Mouse (Mus musculus) hindbrain, embryonic 14.5 days (tissue): ENCODE measurements around the gene Slc2a9. TPM values are rescaled to one million over a fixed set of nuclear protein-coding genes. Genes with fewer than 3 reads are reported as not detected.

Source experiments
- ATAC-seq: fragments of 200-750 bp; cut with Nextera tagmentation; 2 replicates; pipeline ENCODE4 v1.8.0; 2017; ENCODE audit warnings: moderate number of reproducible peaks, mild to moderate bottlenecking, moderate TSS enrichment, moderate library complexity; ENCODE audit not compliant: low FRiP score
- DNase-seq: peaks from one replicate; pipeline ENCODE4 v3.0.0-alpha.2; 2015; ENCODE audit warnings: low spot score
- H3K27ac ChIP-seq: fragments of 300-500 bp; sonication (generic); 2 replicates; pipeline ENCODE4 v1.5.1; 2014; ENCODE audit warnings: mild to moderate bottlenecking, moderate library complexity
- H3K27me3 ChIP-seq: fragments of 300-500 bp; sonication (generic); 2 replicates; pipeline ENCODE4 v1.6.1; 2014; ENCODE audit warnings: mild to moderate bottlenecking, low read length, mixed read lengths; ENCODE audit not compliant: control insufficient read depth, insufficient read depth
- H3K36me3 ChIP-seq: fragments of 300-500 bp; sonication (generic); replicated peaks from 2 replicates; pipeline ENCODE4 v1.6.1; 2014; ENCODE audit not compliant: control insufficient read depth, insufficient read depth
- H3K4me1 ChIP-seq: fragments of 300-500 bp; sonication (generic); replicated peaks from 2 replicates; pipeline ENCODE4 v1.6.1; 2014; ENCODE audit warnings: antibody characterized with exemption, low read length, mixed read lengths; ENCODE audit not compliant: control insufficient read depth, insufficient read depth
- H3K4me2 ChIP-seq: fragments of 300-500 bp; sonication (generic); replicated peaks from 2 replicates; pipeline ENCODE4 v1.6.1; 2014; ENCODE audit warnings: mild to moderate bottlenecking, moderate library complexity
- H3K4me3 ChIP-seq: fragments of 300-500 bp; sonication (generic); replicated peaks from 2 replicates; pipeline ENCODE4 v1.5.1; 2014; ENCODE audit warnings: mild to moderate bottlenecking, low read length
- H3K9ac ChIP-seq: fragments of 300-500 bp; sonication (generic); 2 replicates; pipeline ENCODE4 v1.6.1; 2014
- H3K9me3 ChIP-seq: fragments of 300-500 bp; sonication (generic); 2 replicates; pipeline ENCODE4 v1.6.1; 2016; ENCODE audit warnings: low read length; ENCODE audit not compliant: control insufficient read depth
- whole genome bisulfite sequencing: fragments of 180-500 bp; shearing (Covaris S2); extraction: QIAGEN DNeasy Blood & Tissue Kit; methylation state at CpG from one replicate; pipeline ENCODE4 v1.1.7; 2014; 5-methylcytosine and 5-hydroxymethylcytosine counted together
- polyA plus RNA-seq: library from polyadenylated mRNA; unstranded; fragments of >200 nt; fragmentation: Nextera tagmentation; extraction: Ambion mirVana; gene quantifications from 2 replicates; pipeline ENCODE4 v1.2.1, GENCODE M21; 2014

Slc2a9 gene
- polyA plus RNA-seq, 1 experiment from 2014 or later = 0.27 TPM

DNA sequence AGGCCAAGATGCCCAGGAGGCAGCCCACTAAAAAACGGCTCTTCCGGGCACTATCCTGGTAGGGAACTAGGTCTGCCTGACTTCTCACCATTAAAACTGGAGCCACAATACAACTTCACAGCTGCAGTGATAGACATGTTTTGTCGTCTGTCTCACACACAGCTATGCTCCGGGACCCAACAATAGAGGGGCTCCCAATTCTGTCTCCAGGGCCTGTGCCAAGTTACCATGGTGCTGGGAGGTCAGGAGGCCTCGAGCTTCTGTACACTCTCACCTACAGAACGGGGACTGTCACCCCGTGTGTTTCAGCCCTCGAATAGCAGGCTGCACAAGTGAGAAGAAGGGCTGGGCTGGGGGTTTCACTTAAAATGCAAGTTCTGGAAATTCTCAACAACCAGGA, 35.6 kb upstream of the Slc2a9 start:
- ATAC-seq = peak; percentile 52; the same call in 1 of the 2 replicates
- 64% methylated on average over 8 of the region's 8 CpGs for WGBS
- H3K4me2 ChIP-seq = no peak overlapping the region
- H3K4me1 ChIP-seq = no peaks in the 10 kb centered on the region
- H3K36me3 ChIP-seq = peaks cover 100% of the 10 kb centered on the region
- DNase-seq = no peak
- H3K4me3 ChIP-seq = no peak overlapping the region
- peak overlapping the region; percentile 26; the same call in 1 of the 2 replicates for H3K27ac ChIP-seq
- no peaks in the 10 kb centered on the region for H3K27me3 ChIP-seq
- H3K9me3 ChIP-seq = no peaks in the 10 kb centered on the region
- H3K9ac ChIP-seq = no peak overlapping the region

DNA sequence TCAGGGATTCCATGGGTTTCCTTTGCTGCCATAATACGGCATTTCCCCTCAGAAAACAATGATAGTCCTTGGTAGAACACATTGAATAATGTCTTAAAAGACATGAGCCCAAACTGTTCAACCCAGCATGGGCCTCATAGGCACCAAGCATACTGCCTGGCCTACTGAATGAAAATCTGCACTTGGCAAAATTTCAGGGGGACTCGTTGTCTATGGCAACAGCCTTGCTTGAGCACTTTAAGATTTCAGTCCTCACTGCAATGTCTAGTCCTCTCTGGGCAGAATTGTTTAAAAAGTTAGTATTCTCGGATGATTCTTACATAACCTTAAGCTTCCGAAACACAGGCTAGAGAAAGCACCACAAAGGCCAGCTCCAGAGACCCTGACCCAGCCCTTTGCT, 34.9 kb upstream of the Slc2a9 start:
- 86% methylated on average over 4 of the region's 4 CpGs for WGBS
- Histone ChIP-seq H3K36me3 (peaks cover 98% of the 10 kb centered on the region), H3K4me2 (no peak overlapping the region), H3K27ac (peak overlapping the region; percentile 26; the same call in 1 of the 2 replicates), H3K9me3 (no peaks in the 10 kb centered on the region), H3K27me3 (no peaks in the 10 kb centered on the region), H3K4me1 (no peaks in the 10 kb centered on the region), H3K4me3 (no peak overlapping the region), H3K9ac (no peak overlapping the region)
- ATAC-seq (no peak), DNase-seq (peak; percentile 54)

DNA sequence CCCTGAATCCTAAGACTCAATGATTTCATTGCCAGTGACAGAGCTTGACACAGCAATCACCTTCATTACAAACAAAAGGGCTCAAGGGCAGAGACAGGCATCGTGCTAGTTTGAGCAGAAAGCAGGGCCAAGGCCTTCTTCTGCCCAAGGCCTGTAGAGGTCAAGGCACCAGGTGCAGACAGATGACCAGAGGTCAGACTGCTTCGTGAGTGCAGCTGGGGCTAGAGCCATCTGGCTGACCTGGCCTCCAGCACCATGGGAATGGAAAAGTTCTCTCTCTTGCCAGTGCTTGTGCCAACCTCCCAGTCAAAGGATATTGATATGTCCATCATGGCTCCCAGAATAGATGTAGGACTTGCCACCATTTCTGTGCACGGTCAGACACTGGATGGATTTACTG, 33.9 kb upstream of the Slc2a9 start:
- Histone ChIP-seq H3K4me2 (no peak overlapping the region), H3K4me3 (no peak overlapping the region), H3K9ac (no peak overlapping the region), H3K36me3 (peaks cover 98% of the 10 kb centered on the region), H3K4me1 (no peaks in the 10 kb centered on the region), H3K9me3 (no peaks in the 10 kb centered on the region), H3K27ac (no peak overlapping the region), H3K27me3 (no peaks in the 10 kb centered on the region)
- DNase-seq = no peak
- WGBS = 83% methylated on average over 3 of the region's 3 CpGs
- ATAC-seq = no peak

DNA sequence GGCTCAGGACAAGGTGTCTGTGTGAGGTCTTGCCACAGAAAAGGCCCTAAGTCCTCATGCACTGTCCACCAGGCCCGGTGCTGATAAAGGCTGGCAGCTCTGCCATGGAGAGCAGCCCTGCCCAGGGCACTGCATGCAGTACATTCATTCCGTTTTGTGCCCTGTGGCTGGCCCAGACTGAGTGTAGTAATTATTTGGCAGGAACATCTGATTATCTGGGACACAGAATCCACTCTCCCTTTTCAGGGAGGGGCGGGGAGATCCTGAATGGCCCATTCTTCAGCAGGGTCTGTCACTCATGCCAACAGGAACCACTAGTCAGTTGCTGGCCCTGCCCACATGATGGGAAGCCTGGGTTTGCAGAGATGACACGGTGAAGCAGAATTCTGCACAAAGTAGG, 29.1 kb upstream of the Slc2a9 start:
- Histone ChIP-seq H3K4me3 (no peak overlapping the region), H3K36me3 (peaks cover 98% of the 10 kb centered on the region), H3K9me3 (no peaks in the 10 kb centered on the region), H3K27me3 (no peaks in the 10 kb centered on the region), H3K27ac (no peak overlapping the region), H3K4me1 (no peaks in the 10 kb centered on the region), H3K9ac (no peak overlapping the region), H3K4me2 (no peak overlapping the region)
- peak; percentile 30 for DNase-seq
- peak; percentile 23; the same call in 1 of the 2 replicates for ATAC-seq
- WGBS = 85% methylated on average over 4 of the region's 4 CpGs

DNA sequence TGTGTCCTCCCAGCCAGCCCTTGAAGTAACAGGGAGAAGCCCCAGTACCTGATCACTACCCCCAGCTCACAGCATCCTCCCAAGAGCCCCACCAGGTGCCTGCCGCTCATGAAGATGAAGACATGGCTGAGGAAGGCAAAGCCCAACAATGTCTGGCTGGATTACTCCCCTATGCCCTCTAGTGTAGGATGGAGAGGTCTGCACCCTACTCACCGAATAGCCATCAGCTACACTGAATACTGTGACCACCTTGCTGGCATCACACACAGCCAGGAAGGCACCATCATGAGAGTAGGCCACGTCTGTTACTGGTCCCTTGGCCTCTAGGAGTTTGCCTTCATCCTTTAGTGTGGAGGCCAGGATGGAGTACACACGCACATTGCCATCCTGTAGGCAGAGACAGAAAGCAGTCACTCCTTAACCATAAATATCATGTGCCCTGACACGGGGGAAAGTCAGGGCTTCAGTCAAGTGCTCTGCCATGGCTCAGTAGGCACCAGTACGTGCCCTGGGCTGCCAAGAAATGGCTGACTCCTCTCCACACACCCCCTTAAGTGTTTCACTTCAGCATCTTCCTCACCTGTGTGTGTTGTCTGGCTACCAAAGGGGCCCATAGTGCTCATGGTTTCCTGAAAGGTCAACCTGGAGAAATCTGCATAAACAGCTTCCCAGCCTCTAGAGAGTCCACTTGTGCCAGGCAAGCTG, 26.9 kb upstream of the Slc2a9 start:
- Histone ChIP-seq H3K9me3 (no peaks in the 10 kb centered on the region), H3K9ac (no peak overlapping the region), H3K4me1 (no peaks in the 10 kb centered on the region), H3K4me3 (no peak overlapping the region), H3K27me3 (no peaks in the 10 kb centered on the region), H3K4me2 (no peak overlapping the region), H3K27ac (no peak overlapping the region), H3K36me3 (peaks cover 96% of the 10 kb centered on the region)
- 80% methylated on average over 6 of the region's 6 CpGs for WGBS
- peak; percentile 64 for DNase-seq
- ATAC-seq = no peak

DNA sequence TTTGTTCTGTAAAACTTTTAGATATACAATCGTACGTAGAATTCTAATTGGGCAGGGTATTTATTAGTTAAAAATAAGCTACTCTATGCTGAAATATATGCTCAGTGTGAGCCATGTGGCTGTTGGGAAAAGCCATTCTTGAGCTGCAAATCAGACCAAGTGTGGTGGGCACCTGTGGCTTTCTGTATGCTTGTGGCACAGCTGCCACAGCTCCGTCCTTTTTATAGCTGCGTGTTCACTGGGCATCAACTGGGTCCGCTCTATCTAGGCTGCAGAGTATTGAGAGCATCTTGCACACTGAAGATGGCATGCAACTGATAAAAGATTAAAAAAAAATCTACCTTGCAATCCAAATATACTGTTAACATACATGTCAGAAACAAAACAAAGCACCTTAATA, 20.0 kb upstream of the Slc2a9 start:
- H3K27me3 ChIP-seq = no peaks in the 10 kb centered on the region
- ATAC-seq (no peak), DNase-seq (no peak)
- no peak overlapping the region for H3K27ac ChIP-seq
- 93% methylated on average over 5 of the region's 5 CpGs for whole genome bisulfite sequencing
- no peaks in the 10 kb centered on the region for H3K4me1 ChIP-seq
- H3K9ac ChIP-seq = no peak overlapping the region
- H3K9me3 ChIP-seq = no peaks in the 10 kb centered on the region
- peaks cover 29% of the 10 kb centered on the region for H3K36me3 ChIP-seq
- H3K4me2 ChIP-seq = no peak overlapping the region
- no peak overlapping the region for H3K4me3 ChIP-seq

DNA sequence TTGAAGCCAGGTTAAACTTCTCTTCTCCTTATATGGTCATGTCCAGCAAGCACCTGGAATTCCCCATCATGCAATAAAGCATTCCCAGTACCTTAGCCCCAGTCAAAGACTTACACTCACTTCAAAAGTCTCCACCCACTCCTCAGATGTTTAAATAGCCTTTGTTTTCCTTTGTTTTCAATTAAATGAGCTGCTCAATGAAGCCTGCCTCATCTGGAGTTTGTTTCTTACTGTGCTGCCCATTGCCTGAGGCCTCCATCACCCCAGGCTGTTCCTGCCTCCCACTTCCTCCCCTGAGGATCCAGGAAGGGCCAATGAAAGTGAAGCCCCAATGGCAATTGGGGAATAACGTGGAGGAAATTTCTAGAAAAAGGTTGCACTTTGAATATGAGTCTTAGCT, 17.9 kb upstream of the Slc2a9 start:
- no peaks in the 10 kb centered on the region for H3K27me3 ChIP-seq
- H3K27ac ChIP-seq = no peak overlapping the region
- no peaks in the 10 kb centered on the region for H3K9me3 ChIP-seq
- no peak overlapping the region for H3K4me3 ChIP-seq
- no peak overlapping the region for H3K4me2 ChIP-seq
- no peaks in the 10 kb centered on the region for H3K4me1 ChIP-seq
- ATAC-seq (no peak), DNase-seq (no peak)
- peaks cover 7% of the 10 kb centered on the region for H3K36me3 ChIP-seq
- no peak overlapping the region for H3K9ac ChIP-seq
- WGBS = 44% methylated on average over 1 of the region's 1 CpGs

DNA sequence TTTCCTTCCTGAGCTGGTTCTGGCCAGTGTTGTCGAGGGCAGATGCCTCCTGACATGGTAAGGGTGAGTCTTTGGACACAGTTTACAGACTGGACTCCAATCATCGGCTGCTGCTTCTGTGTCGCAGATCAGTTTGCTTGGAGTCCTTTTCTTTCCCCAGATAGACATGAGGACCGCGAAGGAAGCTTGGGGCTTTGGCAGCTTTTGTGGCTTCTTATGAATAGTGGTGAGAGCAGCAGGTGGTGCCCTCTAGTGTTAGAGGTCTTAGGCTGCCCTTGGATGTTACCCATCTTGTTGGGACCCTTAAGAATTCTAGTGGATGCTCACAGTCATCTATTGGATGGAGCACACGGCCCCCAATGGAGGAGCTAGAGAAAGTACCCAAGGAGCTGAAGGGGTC, 13.3 kb upstream of the Slc2a9 start:
- no peaks in the 10 kb centered on the region for H3K27me3 ChIP-seq
- peak; percentile 50 for DNase-seq
- H3K4me3 ChIP-seq = no peak overlapping the region
- no peaks in the 10 kb centered on the region for H3K36me3 ChIP-seq
- 56% methylated on average over 6 of the region's 6 CpGs for WGBS
- no peak overlapping the region for H3K27ac ChIP-seq
- no peaks in the 10 kb centered on the region for H3K4me1 ChIP-seq
- no peak overlapping the region for H3K9ac ChIP-seq
- H3K4me2 ChIP-seq = no peak overlapping the region
- ATAC-seq = peak; percentile 46; the same call in 1 of the 2 replicates
- no peaks in the 10 kb centered on the region for H3K9me3 ChIP-seq

DNA sequence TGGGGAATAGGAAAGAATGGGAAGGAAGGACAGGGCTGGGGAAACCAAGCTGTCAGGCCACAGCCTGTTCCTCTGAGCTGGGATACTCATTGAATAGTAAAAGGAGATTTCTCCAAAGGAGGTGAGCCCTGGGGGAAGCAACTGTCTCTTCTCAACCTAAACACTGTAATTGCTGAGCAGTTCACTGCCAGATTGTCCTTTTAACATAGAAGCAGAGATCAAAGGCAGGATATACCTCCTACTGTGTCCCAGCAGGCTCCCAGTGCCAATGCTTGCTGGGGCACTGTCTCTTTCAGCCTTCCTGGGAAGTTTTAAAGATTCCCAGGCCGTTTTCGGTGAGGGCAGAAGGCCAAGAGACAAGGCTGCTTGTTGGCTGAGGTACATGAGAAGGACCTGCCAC, 10.0 kb upstream of the Slc2a9 start:
- Histone ChIP-seq H3K27me3 (no peaks in the 10 kb centered on the region), H3K27ac (no peak overlapping the region), H3K4me2 (no peak overlapping the region), H3K36me3 (no peaks in the 10 kb centered on the region), H3K4me3 (no peak overlapping the region), H3K4me1 (no peaks in the 10 kb centered on the region), H3K9ac (no peak overlapping the region), H3K9me3 (no peaks in the 10 kb centered on the region)
- DNase-seq (no peak), ATAC-seq (no peak)
- 11% methylated on average over 2 of the region's 2 CpGs for WGBS

DNA sequence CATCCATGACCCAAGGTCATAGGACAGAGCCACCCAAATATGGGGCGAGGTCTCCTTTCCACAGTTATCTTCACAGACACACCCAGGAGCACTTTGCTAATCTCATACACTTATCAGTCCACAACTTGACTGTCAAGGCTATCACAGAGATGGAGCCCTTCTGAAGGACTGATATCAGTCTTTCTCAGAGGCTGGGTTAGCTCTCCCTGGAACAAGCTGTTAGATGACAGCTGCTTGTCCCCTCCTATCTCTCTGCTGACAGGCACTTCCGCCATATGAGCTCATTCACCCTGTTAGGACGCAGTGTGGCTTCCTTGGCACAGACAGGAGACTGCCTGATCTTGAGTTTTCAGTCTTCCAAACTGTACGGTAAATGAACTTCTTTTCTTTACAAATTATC, 6.6 kb upstream of the Slc2a9 start:
- no peak for ATAC-seq
- WGBS = 94% methylated on average over 4 of the region's 4 CpGs
- H3K4me1 ChIP-seq = no peaks in the 10 kb centered on the region

More for the DNA sequence above, 6.6 kb upstream of the Slc2a9 start:
- no peak overlapping the region for H3K4me3 ChIP-seq
- DNase-seq = no peak
- no peaks in the 10 kb centered on the region for H3K36me3 ChIP-seq
- H3K9me3 ChIP-seq = no peaks in the 10 kb centered on the region
- H3K27ac ChIP-seq = no peak overlapping the region
- H3K9ac ChIP-seq = no peak overlapping the region
- no peaks in the 10 kb centered on the region for H3K27me3 ChIP-seq
- no peak overlapping the region for H3K4me2 ChIP-seq
